ENCODE assay signal across 13 mouse cellular contexts in genomic region chr9:22368030-22368429, GRCm38 (mm10). TPM values are rescaled to one million over a fixed set of nuclear protein-coding genes. Genes with fewer than 3 reads are reported as not detected.
DNase-seq lines count a peak whose midpoint lies in the region; ATAC-seq lines count a peak whose summit lies in the region.
"Had no signal": no experiment of that assay in that cellular context is flagged by ENCODE, and none has a peak within 500 bp of the region (broad histone marks: within the 10 kb centered on the region; RNA-seq: fewer than 3 reads in every experiment).

No protein-coding gene starts in this region.

- H3K4me2 ChIP-seq in liver, embryonic 15.5 days = no peak overlapping the region
- no peak overlapping the region for H3K4me2 ChIP-seq in liver, embryonic 11.5 days

- WGBS in liver, embryonic 15.5 days (ENCODE audit: insufficient replicate concordance) = 91% methylated on average over 6 of the region's 6 CpGs
- WGBS in liver, embryonic 11.5 days = 93% methylated on average over 6 of the region's 6 CpGs
- 69% methylated on average over 5 of the region's 6 CpGs for WGBS in macrophage (ENCODE audit: missing documents)

- no peaks in the 10 kb centered on the region for H3K79me2 ChIP-seq in macrophage (ENCODE audit: inconsistent target)

- no peak overlapping the region for H3K4me3 ChIP-seq in liver, embryonic 15.5 days (replicated peaks)
- no peak overlapping the region for H3K4me3 ChIP-seq in liver, embryonic 11.5 days (ENCODE audit: low read depth, low read length)
- H3K4me3 ChIP-seq in macrophage (ENCODE audit: inconsistent target) = no peak overlapping the region
- H3K4me3 ChIP-seq: erythroblast, embryonic 14.5 days had no signal

- H3K27ac ChIP-seq in liver, embryonic 15.5 days (replicated peaks) = 0 out of 2 replicates have a peak overlapping the region, but pooled peaks have one; percentile 16
- no peak overlapping the region for H3K27ac ChIP-seq in liver, embryonic 11.5 days (ENCODE audit: low read depth, low read length)
- peak overlapping the region; percentile 41 for H3K27ac ChIP-seq in macrophage

- no peaks in the 10 kb centered on the region for H3K4me1 ChIP-seq in liver, embryonic 15.5 days (replicated peaks)
- no peaks in the 10 kb centered on the region for H3K4me1 ChIP-seq in liver, embryonic 11.5 days (replicated peaks; ENCODE audit: control insufficient read depth, insufficient read depth, low read length)

- no peak for ATAC-seq in liver, embryonic 15.5 days (ENCODE audit: insufficient read depth)
- no peak for ATAC-seq in liver, embryonic 11.5 days (replicated peaks; ENCODE audit: low FRiP score)

- H3K9me3 ChIP-seq in liver, embryonic 15.5 days (replicated peaks) = no peaks in the 10 kb centered on the region
- H3K9me3 ChIP-seq in liver, embryonic 11.5 days (ENCODE audit: control insufficient read depth, low read length) = no peaks in the 10 kb centered on the region

- H3K36me3 ChIP-seq in liver, embryonic 15.5 days (replicated peaks) = peaks cover 96% of the 10 kb centered on the region
- peaks cover 60% of the 10 kb centered on the region for H3K36me3 ChIP-seq in liver, embryonic 11.5 days (ENCODE audit: control insufficient read depth, insufficient read depth, low read length)
- H3K36me3 ChIP-seq in macrophage (ENCODE audit: inconsistent target) = no peaks in the 10 kb centered on the region

- H3K27me3 ChIP-seq in liver, embryonic 15.5 days = no peaks in the 10 kb centered on the region
- H3K27me3 ChIP-seq in liver, embryonic 11.5 days (replicated peaks; ENCODE audit: control insufficient read depth, insufficient read depth, low read length) = no peaks in the 10 kb centered on the region

- DNase-seq in frontal cortex, postnatal 36 days (ENCODE audit: low spot score in 2 of 2) = peak; percentile 3 to 8
- DNase-seq in frontal cortex, postnatal 10 days (ENCODE audit: low spot score in 2 of 2) = no peak
- DNase-seq in liver, embryonic 11.5 days (ENCODE audit: low spot score) = no peak
- peak; percentile 77 for DNase-seq in adipocyte (ENCODE audit: low spot score)
- no peak for DNase-seq in embryo, embryonic 11 days
- no peak for DNase-seq in testis, postnatal 14 days (ENCODE audit: low spot score)
- DNase-seq: cerebellum, adult 11 months; gastrocnemius, postnatal 36 days; kidney, adult 9 months; thymus, postnatal 14 days had no signal

- H3K9ac ChIP-seq in liver, embryonic 15.5 days = no peak overlapping the region
- H3K9ac ChIP-seq in liver, embryonic 11.5 days (ENCODE audit: low read depth, low read length) = no peak overlapping the region

RNA-seq across cellular contexts. Expression of gene Anln, which starts 21.0 kb away (rescaled TPM):
- 25.8 and 27.1 TPM in 2 replicates for polyA plus RNA-seq in liver, embryonic 15.5 days (2015; fragmentation: Nextera tagmentation; extraction: Ambion mirVana)
- polyA plus RNA-seq in liver, embryonic 11.5 days (2014; fragmentation: Nextera tagmentation; extraction: Ambion mirVana) = 42.6 and 45.5 TPM in 2 replicates
- 10 to 100 TPM in 5 of 26 experiments, 1 to 10 TPM in 20, under 1 TPM in 1; 0.43 to 26.8 (median 5.1) TPM for total RNA-seq in macrophage (2018; cell fraction: chromatin; rRNA removed)
- 1 to 10 TPM in 22 of 26 experiments, under 1 TPM in 4; 0.56 to 7.0 (median 2.0) TPM for total RNA-seq in macrophage (2018; cell fraction: cytosol; rRNA removed)
- total RNA-seq in macrophage (2018; cell fraction: nucleus; rRNA removed) = 10 to 100 TPM in 1 of 26 experiments, 1 to 10 TPM in 22, under 1 TPM in 3; 0.83 to 21.4 (median 2.7) TPM
- polyA plus RNA-seq in macrophage (2018) = 0.66 to 6.4 TPM (median 4.6 TPM) in 3 replicates

RNA-seq across cellular contexts. Expression of gene 9530077C05Rik, which starts 43.3 kb away (rescaled TPM):
- 1.8 and 2.0 TPM in 2 replicates for polyA plus RNA-seq in liver, embryonic 15.5 days (2015; fragmentation: Nextera tagmentation; extraction: Ambion mirVana)
- polyA plus RNA-seq in liver, embryonic 11.5 days (2014; fragmentation: Nextera tagmentation; extraction: Ambion mirVana) = 2.5 and 3.6 TPM in 2 replicates
- total RNA-seq in macrophage (2018; cell fraction: chromatin; rRNA removed) = under 1 TPM in 2 of 26 experiments, not detected in 24; 0.16 to 0.45 TPM
- not detected for total RNA-seq in macrophage (2018; cell fraction: cytosol; rRNA removed)
- total RNA-seq in macrophage (2018; cell fraction: nucleus; rRNA removed) = under 1 TPM in 2 of 26 experiments, not detected in 24; 0.20 to 0.30 TPM
- polyA plus RNA-seq in macrophage (2018) = 0.04 TPM in 1 of 3 replicates, not detected in the others

Comparison
In these comparisons a context has a peak if more than half of its experiments do, and no peak if none do; other contexts are left out.
1. DNase-seq: peak in frontal cortex, postnatal 36 days (2 of 2) and adipocyte (single experiment); none in frontal cortex, postnatal 10 days (0 of 2), liver, embryonic 11.5 days (single experiment), embryo, embryonic 11 days (single experiment) and testis, postnatal 14 days (single experiment).